Mouse (Mus musculus): ENCODE data around the gene RPS10-NUDT3. TPM values are rescaled to one million over a fixed set of nuclear protein-coding genes. Genes with fewer than 3 reads are reported as not detected.

The RPS10-NUDT3 gene
- polyA plus RNA-seq, 1 experiment from 2014 or later, result not detected

- Histone ChIP-seq H3K4me1 (ENCODE audit: control insufficient read depth, insufficient read depth, low read length) (peaks cover 6% of the 10 kb centered on the region; the same call in 1 of the 2 replicates), H3K36me3 (ENCODE audit: control insufficient read depth, insufficient read depth, low read length) (peaks cover 32% of the 10 kb centered on the region)
- WGBS (ENCODE audit: insufficient replicate concordance), result 77% methylated on average over 8 of the region's 8 CpGs
These were observed 55.2 kb downstream of the RPS10-NUDT3 start for GRCm38 (mm10) chr17:27579816-27580215.

GRCm38 (mm10) chr17:27578487-27578886, 56.5 kb downstream of the RPS10-NUDT3 start:
- WGBS (ENCODE audit: insufficient replicate concordance), result 94% methylated on average over 10 of the region's 10 CpGs
- peaks cover 5% of the 10 kb centered on the region; the same call in 1 of the 2 replicates for H3K4me1 ChIP-seq (ENCODE audit: control insufficient read depth, insufficient read depth, low read length)
- no peak overlapping the region for H3K4me2 ChIP-seq
- peaks cover 28% of the 10 kb centered on the region for H3K36me3 ChIP-seq (ENCODE audit: control insufficient read depth, insufficient read depth, low read length)
- no peak for ATAC-seq (replicated peaks; ENCODE audit: insufficient number of reproducible peaks, low FRiP score, low TSS enrichment)
- no peak overlapping the region for H3K27ac ChIP-seq (ENCODE audit: low read depth, low read length)
- H3K9ac ChIP-seq (ENCODE audit: low read depth, low read length), result 0 out of 2 replicates have a peak overlapping the region, but pooled peaks have one; percentile 16
- H3K27me3 ChIP-seq (ENCODE audit: control insufficient read depth, insufficient read depth, low read length), result no peaks in the 10 kb centered on the region
- no peak overlapping the region for H3K4me3 ChIP-seq (ENCODE audit: low read depth, low read length)
- H3K9me3 ChIP-seq (replicated peaks; ENCODE audit: control insufficient read depth, low read length), result no peaks in the 10 kb centered on the region

More at GRCm38 (mm10) chr17:27579816-27580215, 55.2 kb downstream of the RPS10-NUDT3 start:
- Histone ChIP-seq H3K27ac (ENCODE audit: low read depth, low read length) (no peak overlapping the region), H3K4me2 (no peak overlapping the region), H3K9ac (ENCODE audit: low read depth, low read length) (no peak overlapping the region), H3K9me3 (replicated peaks; ENCODE audit: control insufficient read depth, low read length) (no peaks in the 10 kb centered on the region), H3K27me3 (ENCODE audit: control insufficient read depth, insufficient read depth, low read length) (no peaks in the 10 kb centered on the region), H3K4me3 (ENCODE audit: low read depth, low read length) (no peak overlapping the region)
- ATAC-seq (replicated peaks; ENCODE audit: insufficient number of reproducible peaks, low FRiP score, low TSS enrichment), result no peak

- no peaks in the 10 kb centered on the region for H3K9me3 ChIP-seq (replicated peaks; ENCODE audit: control insufficient read depth, low read length)
- H3K27me3 ChIP-seq (ENCODE audit: control insufficient read depth, insufficient read depth, low read length), result no peaks in the 10 kb centered on the region
- no peak overlapping the region for H3K27ac ChIP-seq (ENCODE audit: low read depth, low read length)
- no peak overlapping the region for H3K9ac ChIP-seq (ENCODE audit: low read depth, low read length)
- no peak for ATAC-seq (replicated peaks; ENCODE audit: insufficient number of reproducible peaks, low FRiP score, low TSS enrichment)
- H3K4me3 ChIP-seq (ENCODE audit: low read depth, low read length), result no peak overlapping the region
- no peak overlapping the region for H3K4me2 ChIP-seq
- H3K36me3 ChIP-seq (ENCODE audit: control insufficient read depth, insufficient read depth, low read length), result peaks cover 22% of the 10 kb centered on the region
- WGBS (ENCODE audit: insufficient replicate concordance), result 71% methylated on average over 6 of the region's 6 CpGs
- H3K4me1 ChIP-seq (ENCODE audit: control insufficient read depth, insufficient read depth, low read length), result no peaks in the 10 kb centered on the region
These were observed 57.6 kb downstream of the RPS10-NUDT3 start for GRCm38 (mm10) chr17:27577468-27577867.

GRCm38 (mm10) chr17:27576056-27576455, 59.0 kb downstream of the RPS10-NUDT3 start:
- H3K27me3 ChIP-seq (ENCODE audit: control insufficient read depth, insufficient read depth, low read length), result no peaks in the 10 kb centered on the region

GRCm38 (mm10) chr17:27575116-27575776, 59.8 kb downstream of the RPS10-NUDT3 start:
- H3K4me3 ChIP-seq (ENCODE audit: low read depth, low read length), result no peak overlapping the region
- no peak for ATAC-seq (replicated peaks; ENCODE audit: insufficient number of reproducible peaks, low FRiP score, low TSS enrichment)

More at GRCm38 (mm10) chr17:27576056-27576455, 59.0 kb downstream of the RPS10-NUDT3 start:
- Histone ChIP-seq H3K27ac (ENCODE audit: low read depth, low read length) (no peak overlapping the region), H3K9me3 (replicated peaks; ENCODE audit: control insufficient read depth, low read length) (no peaks in the 10 kb centered on the region), H3K36me3 (ENCODE audit: control insufficient read depth, insufficient read depth, low read length) (peaks cover 22% of the 10 kb centered on the region), H3K4me2 (no peak overlapping the region), H3K4me3 (ENCODE audit: low read depth, low read length) (no peak overlapping the region), H3K9ac (ENCODE audit: low read depth, low read length) (no peak overlapping the region), H3K4me1 (ENCODE audit: control insufficient read depth, insufficient read depth, low read length) (no peaks in the 10 kb centered on the region)
- WGBS (ENCODE audit: insufficient replicate concordance), result 79% methylated on average over 7 of the region's 7 CpGs
- no peak for ATAC-seq (replicated peaks; ENCODE audit: insufficient number of reproducible peaks, low FRiP score, low TSS enrichment)

GRCm38 (mm10) chr17:27574470-27575115, 60.4 kb downstream of the RPS10-NUDT3 start:
- H3K36me3 ChIP-seq (ENCODE audit: control insufficient read depth, insufficient read depth, low read length), result peaks cover 10% of the 10 kb centered on the region; the same call in 1 of the 2 replicates
- H3K27me3 ChIP-seq (ENCODE audit: control insufficient read depth, insufficient read depth, low read length), result no peaks in the 10 kb centered on the region
- ATAC-seq (replicated peaks; ENCODE audit: insufficient number of reproducible peaks, low FRiP score, low TSS enrichment), result no peak
- 85% methylated on average over 16 of the region's 16 CpGs for WGBS (ENCODE audit: insufficient replicate concordance)
- H3K9ac ChIP-seq (ENCODE audit: low read depth, low read length), result no peak overlapping the region
- no peaks in the 10 kb centered on the region for H3K9me3 ChIP-seq (replicated peaks; ENCODE audit: control insufficient read depth, low read length)
- no peak overlapping the region for H3K4me3 ChIP-seq (ENCODE audit: low read depth, low read length)
- no peaks in the 10 kb centered on the region for H3K4me1 ChIP-seq (ENCODE audit: control insufficient read depth, insufficient read depth, low read length)
- no peak overlapping the region for H3K27ac ChIP-seq (ENCODE audit: low read depth, low read length)
- H3K4me2 ChIP-seq, result no peak overlapping the region

More at GRCm38 (mm10) chr17:27575116-27575776, 59.8 kb downstream of the RPS10-NUDT3 start:
- H3K36me3 ChIP-seq (ENCODE audit: control insufficient read depth, insufficient read depth, low read length), result peaks cover 15% of the 10 kb centered on the region
- H3K4me2 ChIP-seq, result no peak overlapping the region
- no peaks in the 10 kb centered on the region for H3K27me3 ChIP-seq (ENCODE audit: control insufficient read depth, insufficient read depth, low read length)
- no peak overlapping the region for H3K9ac ChIP-seq (ENCODE audit: low read depth, low read length)
- H3K4me1 ChIP-seq (ENCODE audit: control insufficient read depth, insufficient read depth, low read length), result no peaks in the 10 kb centered on the region
- 85% methylated on average over 10 of the region's 10 CpGs for WGBS (ENCODE audit: insufficient replicate concordance)
- no peaks in the 10 kb centered on the region for H3K9me3 ChIP-seq (replicated peaks; ENCODE audit: control insufficient read depth, low read length)
- H3K27ac ChIP-seq (ENCODE audit: low read depth, low read length), result no peak overlapping the region

GRCm38 (mm10) chr17:27573772-27574320, 61.2 kb downstream of the RPS10-NUDT3 start:
- Histone ChIP-seq H3K4me1 (ENCODE audit: control insufficient read depth, insufficient read depth, low read length) (no peaks in the 10 kb centered on the region), H3K27me3 (ENCODE audit: control insufficient read depth, insufficient read depth, low read length) (no peaks in the 10 kb centered on the region), H3K36me3 (ENCODE audit: control insufficient read depth, insufficient read depth, low read length) (peaks cover 4% of the 10 kb centered on the region; the same call in 1 of the 2 replicates), H3K4me3 (ENCODE audit: low read depth, low read length) (no peak overlapping the region), H3K4me2 (no peak overlapping the region), H3K9me3 (replicated peaks; ENCODE audit: control insufficient read depth, low read length) (no peaks in the 10 kb centered on the region), H3K27ac (ENCODE audit: low read depth, low read length) (no peak overlapping the region), H3K9ac (ENCODE audit: low read depth, low read length) (no peak overlapping the region)
- no peak for ATAC-seq (replicated peaks; ENCODE audit: insufficient number of reproducible peaks, low FRiP score, low TSS enrichment)
- 69% methylated on average over 10 of the region's 10 CpGs for WGBS (ENCODE audit: insufficient replicate concordance)

- Histone ChIP-seq H3K4me2 (no peak overlapping the region), H3K27ac (ENCODE audit: low read depth, low read length) (no peak overlapping the region), H3K9me3 (replicated peaks; ENCODE audit: control insufficient read depth, low read length) (no peaks in the 10 kb centered on the region), H3K4me3 (ENCODE audit: low read depth, low read length) (no peak overlapping the region), H3K36me3 (ENCODE audit: control insufficient read depth, insufficient read depth, low read length) (no peaks in the 10 kb centered on the region), H3K4me1 (ENCODE audit: control insufficient read depth, insufficient read depth, low read length) (peaks cover 11% of the 10 kb centered on the region), H3K9ac (ENCODE audit: low read depth, low read length) (no peak overlapping the region), H3K27me3 (ENCODE audit: control insufficient read depth, insufficient read depth, low read length) (no peaks in the 10 kb centered on the region)
- ATAC-seq (replicated peaks; ENCODE audit: insufficient number of reproducible peaks, low FRiP score, low TSS enrichment), result no peak
- WGBS (ENCODE audit: insufficient replicate concordance), result 67% methylated on average over 8 of the region's 8 CpGs
These were observed 63.7 kb downstream of the RPS10-NUDT3 start for GRCm38 (mm10) chr17:27571315-27571714.
